Mouse (Mus musculus): Measurements from ENCODE around the gene Calhm6. TPM values are rescaled to one million over a fixed set of nuclear protein-coding genes. Genes with fewer than 3 reads are reported as not detected.

Gene Calhm6
- 1.2 and 1.3 TPM in 2 replicates for polyA plus RNA-seq (2021; fragmentation: Nextera tagmentation)
- long read RNA-seq, experiment 1 = 0 reads
- long read RNA-seq, experiment 2, partial matches to known transcripts = 0 of 1 reads
- long read RNA-seq, experiment 2, other reads (novel, unspliced or antisense) = 0 of 1 reads

GRCm38 (mm10) chr10:34127392-34128378, at the start of gene Calhm6:
Gene Calhm6, minus strand, starts transcription at chr10:34127984.

DNA sequence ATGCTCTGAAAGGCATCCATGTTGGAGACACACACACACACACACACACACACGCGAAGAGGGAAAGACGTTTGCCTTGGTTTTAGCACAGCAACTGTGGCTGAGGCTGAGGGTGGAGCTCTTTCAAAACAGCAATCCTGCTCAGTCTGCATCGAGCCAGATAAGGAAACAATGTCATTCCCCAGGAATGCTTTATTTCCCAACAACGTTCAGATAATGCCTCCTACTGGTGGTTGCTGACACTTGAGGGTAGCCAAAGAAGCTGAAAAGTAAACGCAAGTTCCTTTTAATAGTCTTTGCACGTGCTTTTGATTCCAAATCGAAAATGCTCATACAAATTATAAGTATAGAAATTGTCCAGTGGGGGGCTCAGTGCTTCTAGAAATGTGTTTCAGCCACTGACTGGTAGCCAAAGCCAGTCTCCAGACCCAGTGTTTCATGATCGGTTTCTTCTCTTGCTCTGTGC, 31.3 kb downstream of the Calhm6 start, which contains the start of gene Calhm5:
Gene Calhm5 (minus strand): TSS at position 102 of the 466 bp plus-strand sequence.

Other genes with a start within 250 kb of the Calhm6 start
- 0.80 TPM in 2 replicates for gene Rsph4a, start 222.9 kb downstream of the Calhm6 start, polyA plus RNA-seq (2021; fragmentation: Nextera tagmentation)
- gene Zup1, start 176.7 kb downstream of the Calhm6 start, polyA plus RNA-seq (2021; fragmentation: Nextera tagmentation) = 5.2 and 5.5 TPM in 2 replicates
- 152 and 153 TPM in 2 replicates for gene Rwdd1, start 108.4 kb downstream of the Calhm6 start, polyA plus RNA-seq (2021; fragmentation: Nextera tagmentation)
- gene Trappc3l, start 90.4 kb downstream of the Calhm6 start, polyA plus RNA-seq (2021; fragmentation: Nextera tagmentation) = 0.21 and 0.24 TPM in 2 replicates
- gene Calhm4, start 83.7 kb downstream of the Calhm6 start, polyA plus RNA-seq (2021; fragmentation: Nextera tagmentation) = not detected in 2 replicates
- gene Calhm5, start 31.5 kb downstream of the Calhm6 start, polyA plus RNA-seq (2021; fragmentation: Nextera tagmentation) = 3.3 and 3.4 TPM in 2 replicates
- gene Dse, start 79.7 kb upstream of the Calhm6 start, polyA plus RNA-seq (2021; fragmentation: Nextera tagmentation) = 1.4 TPM in 2 replicates
- 167 and 176 TPM in 2 replicates for gene Tspyl1, start 154.2 kb upstream of the Calhm6 start, polyA plus RNA-seq (2021; fragmentation: Nextera tagmentation)
- 218 and 252 TPM in 2 replicates for gene Tspyl4, start 169.5 kb upstream of the Calhm6 start, polyA plus RNA-seq (2021; fragmentation: Nextera tagmentation)

Measured in left cerebral cortex, adult 6 months (tissue).